Mouse (Mus musculus): ENCODE results near the gene Idua.
"Not testable (repeated sequence)": the region's sequence is repeated elsewhere in the genome, so short reads cannot be mapped to it uniquely, and the experiment has no call there.

The Idua gene

DNA sequence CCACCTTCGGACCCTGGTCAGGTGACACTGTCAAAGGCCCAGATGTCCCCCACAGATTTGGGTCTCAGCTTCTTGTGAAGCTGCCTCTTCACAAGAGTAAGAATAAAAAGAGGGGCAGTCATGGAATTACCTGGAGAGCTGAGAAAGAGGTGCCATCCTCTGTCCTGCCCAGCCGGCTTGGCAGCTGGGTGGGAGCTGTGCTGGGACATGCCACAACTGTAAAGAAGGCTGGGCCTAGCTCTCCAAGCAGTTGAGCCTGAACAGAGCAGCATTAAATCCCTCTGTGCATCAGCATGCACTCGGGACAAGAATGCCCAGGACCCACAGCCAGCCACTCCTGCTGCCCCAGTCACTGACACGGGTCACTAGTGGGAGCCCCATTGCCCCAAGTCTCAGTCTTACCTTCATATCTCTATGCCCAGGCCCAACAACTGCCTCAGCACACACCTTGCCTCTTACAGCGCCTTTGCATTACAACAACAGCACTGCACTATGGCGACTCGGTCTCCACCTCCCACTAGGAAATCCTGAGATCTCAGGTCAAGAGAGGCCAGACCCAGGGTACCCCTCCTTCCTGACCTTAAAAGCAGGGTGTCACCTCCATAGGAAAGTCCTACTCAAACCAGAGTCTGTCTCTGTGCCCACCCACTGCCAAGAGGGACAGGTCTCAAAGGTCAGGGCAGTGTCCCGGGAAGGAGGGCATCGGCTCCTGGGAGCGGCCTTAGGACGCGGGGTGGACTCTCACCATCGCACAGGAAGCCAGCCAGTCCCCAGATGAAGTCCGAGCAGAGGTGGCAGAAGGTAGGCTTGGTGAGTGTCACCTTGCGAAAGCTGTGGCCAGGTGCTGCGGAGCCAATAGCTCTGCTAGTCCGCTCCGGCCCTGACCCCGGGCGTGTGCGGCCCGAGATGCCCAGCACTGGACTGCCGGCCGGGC is at the start of gene Idua:
Gene Idua, plus strand, starts transcription at position 634 of the 934 bp plus-strand sequence.
- DNase-seq (ENCODE audit: low read depth, low spot score) = no peak

GRCm38 (mm10) chr5:108610426-108610825 is 49.7 kb upstream of the Idua start:
- no peak for DNase-seq (ENCODE audit: low read depth, low spot score)

GRCm38 (mm10) chr5:108621870-108622269 is 38.3 kb upstream of the Idua start:
- no peak for DNase-seq (ENCODE audit: low read depth, low spot score)

DNA sequence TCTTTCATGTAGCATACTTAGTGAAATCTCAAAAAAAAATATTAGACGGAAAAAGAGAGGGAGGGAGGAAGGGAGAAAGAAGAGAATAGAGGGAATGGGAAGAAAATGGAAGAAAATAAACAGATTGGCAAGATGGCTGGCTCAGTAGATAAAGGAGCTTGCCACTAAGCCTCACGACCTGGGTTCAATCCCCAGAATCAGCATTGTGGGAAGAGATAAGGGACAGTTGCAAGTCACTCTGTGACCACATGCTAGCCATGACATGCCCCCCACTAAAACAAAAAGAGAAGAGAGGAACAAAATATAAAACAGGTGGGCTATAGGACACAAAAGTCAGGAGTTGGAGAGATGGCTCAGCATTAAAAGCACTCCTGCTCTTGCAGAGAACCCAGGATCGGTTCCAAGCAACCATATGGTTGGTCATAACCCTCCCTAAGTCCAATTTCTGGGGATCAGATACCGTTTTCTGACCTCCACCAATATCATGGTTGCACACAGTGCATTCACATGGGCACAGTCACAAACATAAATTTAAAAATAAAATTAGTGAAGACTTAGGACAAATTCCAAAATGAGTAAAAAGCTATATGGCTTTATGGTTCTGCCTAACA is 34.0 kb upstream of the Idua start:
- DNase-seq (ENCODE audit: low read depth, low spot score) = no peak

GRCm38 (mm10) chr5:108628891-108629633 is 31.1 kb upstream of the Idua start:
- DNase-seq (ENCODE audit: low read depth, low spot score) = peak; percentile 19

GRCm38 (mm10) chr5:108629634-108630483 is 30.3 kb upstream of the Idua start, which contains the start of the genes Gak and Tmem175:
Gene Gak, minus strand, starts transcription at chr5:108629755.
Gene Tmem175, plus strand, starts transcription at chr5:108629770.
- DNase-seq (ENCODE audit: low read depth, low spot score) = peak; percentile 87

GRCm38 (mm10) chr5:108633676-108634075 is 26.5 kb upstream of the Idua start:
- DNase-seq (ENCODE audit: low read depth, low spot score) = no peak

GRCm38 (mm10) chr5:108634088-108634487 is 26.0 kb upstream of the Idua start:
- DNase-seq (ENCODE audit: low read depth, low spot score) = not testable (repeated sequence)

DNA sequence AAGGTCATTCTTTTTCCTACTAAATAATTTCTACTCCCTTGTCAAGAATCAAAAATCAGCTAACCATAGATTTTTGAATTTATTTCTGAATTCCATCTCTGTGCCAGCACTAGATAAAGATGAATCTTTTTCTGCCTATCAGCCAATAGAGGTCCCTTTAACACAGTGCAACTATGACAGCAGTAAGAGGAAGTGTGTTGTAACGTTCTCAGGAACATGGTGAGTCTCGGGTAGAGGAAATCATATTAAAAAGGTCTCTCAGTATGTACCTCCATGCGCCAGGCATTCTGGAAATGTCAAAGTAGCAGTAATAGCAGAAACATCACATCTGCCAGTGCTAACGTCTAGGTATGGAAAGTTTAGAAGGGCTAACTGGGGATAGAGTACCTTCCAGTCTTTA is 24.0 kb upstream of the Idua start:
- no peak for DNase-seq (ENCODE audit: low read depth, low spot score)

DNA sequence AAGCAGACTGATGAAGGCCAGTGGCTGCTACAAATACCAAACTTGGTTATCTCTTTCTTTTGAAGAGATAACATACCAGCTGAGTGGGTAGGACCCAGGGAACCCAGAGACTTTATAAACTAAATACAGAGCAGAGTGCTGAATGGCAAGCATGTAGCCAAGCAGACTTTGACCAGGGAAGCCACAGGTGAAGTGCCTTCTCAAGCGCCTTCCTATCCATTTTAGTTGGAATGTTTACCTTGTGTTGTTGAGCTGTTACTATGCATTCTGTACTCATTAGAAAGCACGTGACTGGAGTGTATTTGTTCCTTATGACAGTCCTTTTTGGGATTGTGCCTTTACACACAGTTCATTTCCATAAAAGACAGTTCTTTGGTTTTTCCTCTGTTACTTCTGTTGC is 16.5 kb upstream of the Idua start:
- DNase-seq (ENCODE audit: low read depth, low spot score) = no peak

- DNase-seq (ENCODE audit: low read depth, low spot score) = no peak
Observed at GRCm38 (mm10) chr5:108645651-108646342, 14.3 kb upstream of the Idua start.

DNA sequence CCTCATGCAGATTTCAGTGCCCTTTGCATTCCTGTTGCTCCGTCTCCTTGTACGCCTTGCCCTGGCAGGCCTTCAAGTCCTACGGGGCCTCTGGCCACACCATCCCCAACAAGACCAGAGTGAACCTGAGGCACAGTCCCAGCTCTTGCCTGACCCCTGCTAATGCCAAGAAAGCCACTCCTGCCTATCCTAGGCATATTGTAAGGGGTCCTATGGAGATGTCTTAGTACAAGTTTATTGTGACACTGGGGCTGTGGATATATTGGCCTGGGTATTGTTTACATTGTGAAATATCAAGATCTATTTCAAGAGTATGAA is 13.8 kb upstream of the Idua start:
- DNase-seq (ENCODE audit: low read depth, low spot score) = no peak

DNA sequence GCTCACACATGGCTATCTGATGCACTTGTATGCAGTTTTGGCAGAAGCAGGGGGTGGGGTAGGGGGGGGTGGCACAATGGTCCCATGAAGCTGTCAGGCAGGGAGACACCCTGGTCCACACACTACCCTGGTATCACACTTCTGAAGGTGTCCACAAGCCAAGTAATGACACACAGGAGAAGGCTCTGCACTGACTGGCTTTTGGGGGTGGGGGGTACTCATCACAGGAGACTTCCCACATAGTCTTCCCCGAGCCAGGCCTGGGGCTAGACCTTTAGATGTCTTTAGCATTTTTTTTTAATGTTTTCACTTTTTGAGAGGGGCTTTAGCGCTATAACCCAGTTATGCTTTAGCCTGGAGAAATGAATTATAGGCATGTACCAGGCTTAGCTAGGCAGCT is 12.8 kb upstream of the Idua start:
- no peak for DNase-seq (ENCODE audit: low read depth, low spot score)

GRCm38 (mm10) chr5:108647820-108648465 is 12.2 kb upstream of the Idua start:
- DNase-seq (ENCODE audit: low read depth, low spot score) = no peak

DNA sequence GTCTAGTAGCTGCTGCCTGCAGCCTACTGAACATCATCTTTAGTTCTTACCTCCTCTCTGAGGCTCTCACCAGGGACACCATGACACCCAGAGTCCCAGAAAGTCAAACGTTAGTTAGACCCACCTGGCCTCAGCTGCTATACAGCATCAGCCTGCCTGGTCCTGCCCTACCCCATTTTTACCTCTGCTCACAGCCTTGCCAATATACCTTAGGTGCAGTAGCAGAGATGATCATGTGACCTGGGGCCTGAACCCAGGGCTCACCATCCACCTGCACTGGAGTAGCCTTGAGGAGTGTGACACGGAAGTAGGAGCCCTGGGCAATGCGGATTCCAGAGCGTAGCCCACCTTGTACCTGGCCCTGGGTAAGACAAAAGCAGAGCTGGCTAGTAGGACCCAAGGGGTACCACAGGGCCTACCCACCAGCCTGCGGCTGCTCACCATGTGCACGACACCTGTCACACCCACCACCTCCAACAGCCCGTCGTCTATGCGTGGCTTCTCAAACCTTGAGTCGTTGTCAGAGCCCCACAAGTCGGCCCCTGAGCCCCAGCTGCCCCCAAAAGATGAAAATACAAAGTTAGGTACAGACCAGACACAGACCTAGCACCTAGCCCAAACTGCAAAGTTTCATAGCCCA is 11.1 kb upstream of the Idua start:
- no peak for DNase-seq (ENCODE audit: low read depth, low spot score)

GRCm38 (mm10) chr5:108650341-108650740 is 9.8 kb upstream of the Idua start:
- no peak for DNase-seq (ENCODE audit: low read depth, low spot score)

- no peak for DNase-seq (ENCODE audit: low read depth, low spot score)
Observed at GRCm38 (mm10) chr5:108651136-108651720, 8.9 kb upstream of the Idua start.

DNA sequence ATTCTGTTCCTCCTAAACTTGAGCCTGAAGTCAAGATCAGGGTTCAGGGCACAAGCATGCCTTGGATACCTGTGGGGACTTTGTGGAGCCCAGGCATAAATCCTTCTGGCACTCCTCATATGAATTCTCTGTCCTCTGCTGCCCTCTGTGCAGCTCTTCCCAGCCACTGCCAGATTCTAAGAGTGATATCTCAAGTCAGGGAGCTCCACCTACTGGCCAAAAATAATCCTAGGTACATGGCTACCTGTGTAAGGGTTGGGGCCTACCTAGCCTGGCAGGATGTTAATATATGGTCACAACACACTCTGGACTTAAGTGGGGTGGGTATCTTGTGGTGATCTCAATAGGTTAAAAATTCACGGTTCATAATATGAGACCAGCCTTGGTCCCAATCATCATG is 8.3 kb upstream of the Idua start:
- DNase-seq (ENCODE audit: low read depth, low spot score) = no peak

- DNase-seq (ENCODE audit: low read depth, low spot score) = no peak
Observed at GRCm38 (mm10) chr5:108653341-108653740, 6.8 kb upstream of the Idua start.
